Mouse (Mus musculus): ENCODE measurements around the gene Nipal1. TPM values are rescaled to one million over a fixed set of nuclear protein-coding genes. Genes with fewer than 3 reads are reported as not detected.

Nipal1 gene
- polyA plus RNA-seq, 1 experiment from 2014 or later: not detected

GRCm38 (mm10) chr5:72661051-72661781 lies 13.6 kb downstream of the Nipal1 start:
- Histone ChIP-seq H3K27me3 (replicated peaks; ENCODE audit: control insufficient read depth, insufficient read depth, low read length) (no peaks in the 10 kb centered on the region; the same call in 1 of the 2 replicates), H3K9me3 (ENCODE audit: control insufficient read depth, low read length) (no peaks in the 10 kb centered on the region), H3K36me3 (ENCODE audit: control insufficient read depth, insufficient read depth) (no peaks in the 10 kb centered on the region), H3K27ac (ENCODE audit: low read length) (no peak overlapping the region), H3K9ac (replicated peaks; ENCODE audit: low read depth, low read length) (no peak overlapping the region), H3K4me3 (replicated peaks; ENCODE audit: low read length) (no peak overlapping the region), H3K4me1 (replicated peaks; ENCODE audit: control insufficient read depth, insufficient read depth, low read length) (no peaks in the 10 kb centered on the region), H3K4me2 (ENCODE audit: low read length) (no peak overlapping the region)
- WGBS: 90% methylated on average over 6 of the region's 6 CpGs
- ATAC-seq: no peak

DNA sequence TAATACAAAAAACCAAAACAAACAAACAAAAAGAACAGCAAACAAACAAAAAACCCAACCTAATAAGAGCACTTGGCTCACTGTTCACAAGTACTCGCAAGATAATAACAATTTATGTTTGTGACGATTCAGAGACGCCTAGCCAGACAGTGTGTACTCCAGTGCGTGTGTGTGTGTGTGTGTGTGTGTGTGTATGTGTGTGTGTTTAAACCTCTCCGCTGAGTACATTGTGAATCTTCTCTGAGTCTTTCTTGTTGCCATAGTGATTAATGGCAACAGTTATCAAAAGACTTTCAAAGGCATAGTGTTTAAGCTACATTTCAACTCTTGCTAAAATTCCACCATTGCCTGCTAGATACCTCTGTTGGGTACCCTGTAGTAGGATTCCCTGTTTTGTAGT lies 16.5 kb downstream of the Nipal1 start:
- 80% methylated on average over 5 of the region's 5 CpGs for WGBS
- Histone ChIP-seq H3K36me3 (ENCODE audit: control insufficient read depth, insufficient read depth) (no peaks in the 10 kb centered on the region), H3K4me2 (ENCODE audit: low read length) (no peak overlapping the region), H3K9ac (replicated peaks; ENCODE audit: low read depth, low read length) (no peak overlapping the region), H3K27me3 (replicated peaks; ENCODE audit: control insufficient read depth, insufficient read depth, low read length) (no peaks in the 10 kb centered on the region; the same call in 1 of the 2 replicates), H3K4me3 (replicated peaks; ENCODE audit: low read length) (no peak overlapping the region), H3K9me3 (ENCODE audit: control insufficient read depth, low read length) (no peaks in the 10 kb centered on the region), H3K27ac (ENCODE audit: low read length) (no peak overlapping the region), H3K4me1 (replicated peaks; ENCODE audit: control insufficient read depth, insufficient read depth, low read length) (no peaks in the 10 kb centered on the region)
- peak; percentile 72 for ATAC-seq

DNA sequence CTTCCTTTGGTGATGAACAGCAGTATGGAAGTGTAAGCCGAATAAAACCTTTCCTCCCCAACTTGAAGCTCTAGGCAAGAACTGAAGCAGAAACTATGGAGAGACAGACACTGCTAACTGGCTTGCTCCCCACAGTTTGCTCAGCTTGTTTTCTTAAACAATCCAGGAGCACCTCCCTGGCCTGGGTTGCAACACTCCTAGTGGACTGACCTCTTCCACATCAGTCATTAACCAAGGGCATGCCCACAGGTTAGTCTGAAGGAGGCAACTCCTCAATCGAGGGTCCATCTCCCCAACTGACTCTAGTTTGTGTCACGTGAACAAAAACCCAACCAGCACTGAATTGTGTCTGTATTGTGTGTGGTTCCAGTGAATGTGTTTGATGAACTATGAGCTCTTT lies 17.3 kb downstream of the Nipal1 start:
- Histone ChIP-seq H3K4me1 (replicated peaks; ENCODE audit: control insufficient read depth, insufficient read depth, low read length) (no peaks in the 10 kb centered on the region), H3K9me3 (ENCODE audit: control insufficient read depth, low read length) (no peaks in the 10 kb centered on the region), H3K36me3 (ENCODE audit: control insufficient read depth, insufficient read depth) (no peaks in the 10 kb centered on the region), H3K27ac (ENCODE audit: low read length) (no peak overlapping the region), H3K9ac (replicated peaks; ENCODE audit: low read depth, low read length) (no peak overlapping the region), H3K4me2 (ENCODE audit: low read length) (no peak overlapping the region), H3K27me3 (replicated peaks; ENCODE audit: control insufficient read depth, insufficient read depth, low read length) (no peaks in the 10 kb centered on the region; the same call in 1 of the 2 replicates), H3K4me3 (replicated peaks; ENCODE audit: low read length) (no peak overlapping the region)
- no peak for ATAC-seq
- WGBS: 50% methylated on average over 3 of the region's 3 CpGs

DNA sequence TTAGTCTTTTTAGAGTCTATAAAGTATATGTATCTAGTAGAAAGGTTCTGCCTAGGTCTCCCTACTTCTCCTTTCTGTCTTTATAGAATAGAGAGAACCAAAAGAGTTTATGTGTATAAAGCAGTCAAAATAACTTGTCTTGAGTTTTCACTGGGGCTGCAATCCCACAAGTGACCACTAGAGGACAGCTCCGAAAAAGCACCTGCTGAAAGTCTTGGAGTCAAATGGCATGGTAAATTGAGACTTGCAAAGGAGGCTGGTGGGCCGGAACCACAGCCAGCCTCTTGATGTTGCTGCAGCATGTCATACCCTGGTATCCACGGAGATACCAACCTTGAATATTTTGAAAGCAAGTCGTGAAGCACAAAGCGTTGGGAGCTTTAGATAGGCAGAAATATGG lies 17.7 kb downstream of the Nipal1 start:
- no peaks in the 10 kb centered on the region for H3K36me3 ChIP-seq (ENCODE audit: control insufficient read depth, insufficient read depth)
- H3K9me3 ChIP-seq (ENCODE audit: control insufficient read depth, low read length): no peaks in the 10 kb centered on the region
- no peak overlapping the region for H3K4me2 ChIP-seq (ENCODE audit: low read length)
- no peak for ATAC-seq
- 38% methylated on average over 5 of the region's 5 CpGs for WGBS
- no peaks in the 10 kb centered on the region for H3K4me1 ChIP-seq (replicated peaks; ENCODE audit: control insufficient read depth, insufficient read depth, low read length)
- no peak overlapping the region for H3K27ac ChIP-seq (ENCODE audit: low read length)
- no peaks in the 10 kb centered on the region; the same call in 1 of the 2 replicates for H3K27me3 ChIP-seq (replicated peaks; ENCODE audit: control insufficient read depth, insufficient read depth, low read length)
- no peak overlapping the region for H3K9ac ChIP-seq (replicated peaks; ENCODE audit: low read depth, low read length)
- no peak overlapping the region for H3K4me3 ChIP-seq (replicated peaks; ENCODE audit: low read length)

DNA sequence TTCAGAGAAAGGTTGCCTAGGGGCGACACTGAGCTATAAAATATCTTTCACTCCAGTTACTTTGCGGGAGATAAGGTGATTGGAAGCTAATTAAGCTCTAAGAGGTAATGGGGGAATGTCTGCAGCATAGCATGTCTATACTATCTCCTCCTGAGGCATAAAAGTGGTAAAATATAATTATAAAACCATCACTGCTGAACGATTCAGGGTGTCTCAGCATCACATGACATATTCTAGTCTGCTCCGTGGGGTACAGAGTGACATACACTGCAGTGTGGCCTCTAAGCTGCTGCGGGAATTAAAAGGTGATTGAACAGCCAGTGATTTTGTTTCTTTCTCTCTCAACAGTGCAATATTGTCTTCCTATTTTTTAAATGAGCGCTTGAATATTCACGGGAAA lies 18.8 kb downstream of the Nipal1 start:
- Histone ChIP-seq H3K27me3 (replicated peaks; ENCODE audit: control insufficient read depth, insufficient read depth, low read length) (no peaks in the 10 kb centered on the region), H3K36me3 (ENCODE audit: control insufficient read depth, insufficient read depth) (no peaks in the 10 kb centered on the region), H3K4me2 (ENCODE audit: low read length) (no peak overlapping the region), H3K9me3 (ENCODE audit: control insufficient read depth, low read length) (no peaks in the 10 kb centered on the region), H3K4me1 (replicated peaks; ENCODE audit: control insufficient read depth, insufficient read depth, low read length) (peaks cover 6% of the 10 kb centered on the region; the same call in 1 of the 2 replicates), H3K27ac (ENCODE audit: low read length) (no peak overlapping the region), H3K9ac (replicated peaks; ENCODE audit: low read depth, low read length) (no peak overlapping the region), H3K4me3 (replicated peaks; ENCODE audit: low read length) (no peak overlapping the region)
- peak; percentile 53; the same call in 1 of the 2 replicates for ATAC-seq
- WGBS: 69% methylated on average over 7 of the region's 7 CpGs

- H3K4me3 ChIP-seq (replicated peaks; ENCODE audit: low read length): no peak overlapping the region
- H3K27me3 ChIP-seq (replicated peaks; ENCODE audit: control insufficient read depth, insufficient read depth, low read length): no peaks in the 10 kb centered on the region
- ATAC-seq: no peak
- H3K9me3 ChIP-seq (ENCODE audit: control insufficient read depth, low read length): no peaks in the 10 kb centered on the region
- peaks cover 6% of the 10 kb centered on the region; the same call in 1 of the 2 replicates for H3K4me1 ChIP-seq (replicated peaks; ENCODE audit: control insufficient read depth, insufficient read depth, low read length)
- no peaks in the 10 kb centered on the region for H3K36me3 ChIP-seq (ENCODE audit: control insufficient read depth, insufficient read depth)
- no peak overlapping the region for H3K9ac ChIP-seq (replicated peaks; ENCODE audit: low read depth, low read length)
- no peak overlapping the region for H3K4me2 ChIP-seq (ENCODE audit: low read length)
- WGBS: 82% methylated on average over 9 of the region's 9 CpGs
- no peak overlapping the region for H3K27ac ChIP-seq (ENCODE audit: low read length)
These were observed 20.8 kb downstream of the Nipal1 start for GRCm38 (mm10) chr5:72668351-72668750.

- no peak overlapping the region for H3K4me2 ChIP-seq (ENCODE audit: low read length)
- no peaks in the 10 kb centered on the region for H3K27me3 ChIP-seq (replicated peaks; ENCODE audit: control insufficient read depth, insufficient read depth, low read length)
- H3K36me3 ChIP-seq (ENCODE audit: control insufficient read depth, insufficient read depth): no peaks in the 10 kb centered on the region
- WGBS: 24% methylated on average over 8 of the region's 8 CpGs
- H3K9me3 ChIP-seq (ENCODE audit: control insufficient read depth, low read length): no peaks in the 10 kb centered on the region
- ATAC-seq: peak; percentile 62
- H3K4me3 ChIP-seq (replicated peaks; ENCODE audit: low read length): no peak overlapping the region
- no peak overlapping the region for H3K9ac ChIP-seq (replicated peaks; ENCODE audit: low read depth, low read length)
- H3K27ac ChIP-seq (ENCODE audit: low read length): no peak overlapping the region
- H3K4me1 ChIP-seq (replicated peaks; ENCODE audit: control insufficient read depth, insufficient read depth, low read length): peaks cover 6% of the 10 kb centered on the region; the same call in 1 of the 2 replicates
These were observed 23.6 kb downstream of the Nipal1 start for GRCm38 (mm10) chr5:72671017-72671699.

GRCm38 (mm10) chr5:72674994-72675542 lies 27.5 kb downstream of the Nipal1 start:
- 78% methylated on average over 9 of the region's 9 CpGs for WGBS

DNA sequence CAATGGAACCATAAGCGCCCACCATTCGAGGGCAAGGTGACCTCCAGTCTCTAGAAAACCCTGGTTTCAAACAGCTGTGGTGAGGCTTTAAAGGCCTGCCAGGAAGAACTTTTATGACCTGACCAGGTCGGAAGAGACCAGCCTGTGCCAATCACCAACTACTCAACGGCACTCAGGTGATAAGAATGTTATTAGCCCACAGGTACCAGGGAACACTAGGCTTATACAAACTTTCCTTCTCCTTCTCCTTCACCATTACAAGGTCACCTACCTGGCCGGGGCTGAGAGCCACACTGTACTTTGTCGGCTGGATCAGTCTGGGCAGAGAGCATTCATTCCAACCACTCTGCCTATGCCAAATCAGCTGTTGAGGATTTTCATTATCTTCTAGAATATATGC lies 33.9 kb downstream of the Nipal1 start:
- no peaks in the 10 kb centered on the region for H3K4me1 ChIP-seq (replicated peaks; ENCODE audit: control insufficient read depth, insufficient read depth, low read length)
- H3K27ac ChIP-seq (ENCODE audit: low read length): no peak overlapping the region
- no peaks in the 10 kb centered on the region for H3K27me3 ChIP-seq (replicated peaks; ENCODE audit: control insufficient read depth, insufficient read depth, low read length)
- ATAC-seq: no peak
- H3K9me3 ChIP-seq (ENCODE audit: control insufficient read depth, low read length): no peaks in the 10 kb centered on the region
- H3K36me3 ChIP-seq (ENCODE audit: control insufficient read depth, insufficient read depth): no peaks in the 10 kb centered on the region
- H3K4me3 ChIP-seq (replicated peaks; ENCODE audit: low read length): no peak overlapping the region
- H3K9ac ChIP-seq (replicated peaks; ENCODE audit: low read depth, low read length): no peak overlapping the region
- WGBS: 89% methylated on average over 6 of the region's 6 CpGs
- no peak overlapping the region for H3K4me2 ChIP-seq (ENCODE audit: low read length)

More at GRCm38 (mm10) chr5:72674994-72675542, 27.5 kb downstream of the Nipal1 start:
- no peak overlapping the region for H3K27ac ChIP-seq (ENCODE audit: low read length)
- no peaks in the 10 kb centered on the region for H3K27me3 ChIP-seq (replicated peaks; ENCODE audit: control insufficient read depth, insufficient read depth, low read length)
- H3K9ac ChIP-seq (replicated peaks; ENCODE audit: low read depth, low read length): no peak overlapping the region
- no peak overlapping the region for H3K4me2 ChIP-seq (ENCODE audit: low read length)
- H3K4me1 ChIP-seq (replicated peaks; ENCODE audit: control insufficient read depth, insufficient read depth, low read length): peaks cover 6% of the 10 kb centered on the region; the same call in 1 of the 2 replicates
- H3K4me3 ChIP-seq (replicated peaks; ENCODE audit: low read length): no peak overlapping the region
- ATAC-seq: no peak
- H3K9me3 ChIP-seq (ENCODE audit: control insufficient read depth, low read length): no peaks in the 10 kb centered on the region
- no peaks in the 10 kb centered on the region for H3K36me3 ChIP-seq (ENCODE audit: control insufficient read depth, insufficient read depth)

Measured in forebrain, embryonic 16.5 days (tissue).